Mouse (Mus musculus) heart, postnatal 4 days (tissue): ENCODE measurements around the gene Pi4kb. TPM values are rescaled to one million over a fixed set of nuclear protein-coding genes. Genes with fewer than 3 reads are reported as not detected.

Experiments
- DNase-seq: peaks from one replicate; pipeline ENCODE4 v3.0.0; 2021
- total RNA-seq, 2 experiments: library from RNA; stranded (reverse); gene quantifications; 2 replicates each; pipeline ENCODE4 v1.2.3; 2021

Gene Pi4kb
- total RNA-seq, 2 experiments from 2014 or later = 33.4 to 36.5 TPM

DNA sequence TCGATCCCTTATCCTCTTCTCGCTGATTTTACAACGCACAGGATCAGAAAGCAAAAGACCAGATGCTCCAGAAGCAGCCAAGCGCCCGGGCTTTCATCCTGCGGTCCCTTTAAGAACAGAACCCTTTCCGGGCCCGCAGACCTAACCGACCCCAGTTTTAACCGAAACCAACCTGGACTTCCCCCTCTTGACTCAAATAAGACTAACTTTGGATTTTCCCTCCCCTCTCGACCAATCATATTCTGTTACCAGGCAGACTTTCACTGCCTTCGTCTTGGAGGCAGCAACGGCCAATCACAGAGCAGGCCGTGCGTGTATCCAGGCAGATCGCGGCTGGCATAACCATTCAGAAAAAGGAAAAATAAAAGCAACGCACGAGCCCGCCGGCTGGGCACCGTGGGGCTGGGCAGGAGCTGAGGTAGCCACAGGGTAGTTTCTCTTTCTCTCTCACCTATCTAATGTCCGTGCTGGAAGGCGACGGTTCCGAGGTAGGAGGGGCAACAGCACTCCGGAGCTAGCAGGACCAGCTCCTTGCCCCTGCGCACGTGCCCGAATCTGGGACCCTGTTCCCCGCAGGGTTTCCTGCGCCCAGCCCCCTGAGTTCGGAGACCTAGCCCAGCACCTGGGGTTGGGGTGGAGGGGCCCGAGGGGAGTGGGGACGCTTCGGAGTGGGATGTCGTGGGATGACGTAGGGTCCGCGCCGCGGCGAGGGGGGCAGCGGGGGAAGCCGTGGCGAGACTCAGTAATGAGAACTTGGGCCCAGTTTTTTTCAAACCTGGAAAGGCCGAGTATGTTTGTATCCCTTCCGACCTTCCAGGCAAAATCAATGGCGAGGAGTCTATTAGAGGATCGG is 20.5 kb upstream of the Pi4kb start, which contains the start of gene Rfx5:
TSS of gene Rfx5 (plus strand) at position 312 of the 853 bp plus-strand sequence.
- peak; percentile 92 for DNase-seq

DNA sequence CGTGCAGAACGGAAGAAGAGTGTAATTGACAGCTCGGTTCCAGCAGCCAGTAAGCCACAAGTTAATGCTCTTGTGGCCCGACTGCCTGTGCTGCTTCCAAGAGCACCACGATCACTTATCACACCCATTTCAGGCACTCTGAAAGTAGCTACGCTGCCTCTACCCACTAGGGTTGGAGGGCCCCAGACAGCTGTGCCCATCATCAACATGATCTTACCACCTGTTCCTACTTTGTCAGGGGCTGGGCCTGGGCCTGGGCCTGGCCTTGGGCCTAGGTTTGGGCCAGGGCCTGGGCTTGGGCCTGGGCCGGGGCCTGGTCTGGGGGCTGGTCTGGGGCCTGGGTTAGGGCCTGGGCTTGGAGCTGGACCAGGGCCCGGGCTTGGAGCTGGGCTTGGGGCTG is 16.2 kb upstream of the Pi4kb start:
- DNase-seq = no peak

DNA sequence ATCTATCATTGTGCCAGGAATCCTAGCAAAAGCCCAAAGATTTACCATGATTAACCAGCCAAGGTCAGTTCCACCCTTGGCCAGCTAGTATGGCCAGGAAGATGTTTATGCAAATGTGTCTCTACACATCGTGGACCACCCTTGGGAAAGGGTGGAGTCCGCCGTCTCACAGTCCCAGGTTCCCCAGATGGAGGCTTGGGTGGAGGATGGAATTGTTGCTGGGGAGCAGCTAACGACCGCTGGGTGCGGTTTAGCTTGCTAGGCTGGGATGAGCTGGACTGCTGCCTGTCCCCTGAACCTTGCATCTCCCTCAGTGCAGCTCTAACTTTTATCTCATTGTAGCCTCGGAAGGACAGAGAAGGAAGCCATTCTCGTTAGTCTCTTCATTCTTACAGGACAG is 14.7 kb upstream of the Pi4kb start:
- DNase-seq = no peak

DNA sequence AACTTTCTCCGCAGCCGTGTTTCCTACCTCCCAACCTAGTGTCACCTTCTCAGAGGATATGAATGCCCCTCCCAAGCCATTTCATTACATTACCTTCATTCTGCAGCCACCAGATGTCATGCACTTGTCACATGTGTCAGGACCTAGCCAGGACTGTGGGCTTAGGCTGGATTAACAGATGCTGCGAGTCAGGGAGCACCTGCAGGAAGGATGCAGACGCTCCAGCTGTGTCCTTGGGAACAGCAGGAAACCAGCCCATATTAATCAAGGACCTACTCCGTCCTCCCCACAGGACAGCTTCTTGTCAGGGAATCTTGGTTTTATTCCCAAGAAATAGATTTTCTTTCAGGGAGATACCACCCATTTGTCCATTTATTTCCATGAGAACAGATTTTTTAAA is 14.2 kb upstream of the Pi4kb start:
- DNase-seq = no peak

DNA sequence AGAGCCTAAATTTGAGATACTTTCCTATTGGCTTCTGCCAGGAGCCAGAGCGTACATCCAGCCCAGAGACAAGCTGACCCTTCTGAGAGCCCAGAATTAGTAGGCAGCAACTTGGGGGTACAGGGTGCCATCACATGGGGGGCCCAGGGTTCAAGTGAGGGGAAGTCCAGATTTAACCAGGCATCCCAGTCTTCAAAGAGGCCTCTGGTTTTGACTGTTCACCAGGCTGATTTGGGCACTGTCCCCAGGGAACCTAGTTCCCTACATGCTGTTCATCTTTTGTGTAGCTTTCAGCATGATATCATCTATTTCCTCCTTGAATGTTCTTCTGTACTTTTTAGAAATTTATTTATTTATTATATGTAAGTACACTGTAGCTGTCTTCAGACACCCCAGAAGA is 9.5 kb upstream of the Pi4kb start:
- no peak for DNase-seq

DNA sequence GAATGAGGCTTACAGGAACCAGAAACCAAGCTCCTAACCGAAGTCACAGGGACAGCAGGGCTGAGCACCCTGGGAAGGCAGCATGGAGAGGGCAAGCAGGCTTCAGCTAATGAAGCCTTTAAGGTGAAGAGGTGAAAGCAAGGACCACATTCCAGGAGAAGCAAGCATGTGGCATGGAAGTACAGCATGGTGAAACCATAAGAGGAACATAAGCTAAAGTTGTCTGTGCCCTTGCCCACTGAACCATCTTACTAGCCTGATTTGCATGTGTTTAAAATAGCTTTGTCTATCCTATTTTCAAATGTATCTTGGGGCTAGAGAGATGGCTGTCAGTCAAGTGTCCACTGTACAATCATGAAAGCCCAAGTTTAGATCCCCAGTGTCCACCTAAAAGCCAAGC is 8.7 kb upstream of the Pi4kb start:
- no peak for DNase-seq

DNA sequence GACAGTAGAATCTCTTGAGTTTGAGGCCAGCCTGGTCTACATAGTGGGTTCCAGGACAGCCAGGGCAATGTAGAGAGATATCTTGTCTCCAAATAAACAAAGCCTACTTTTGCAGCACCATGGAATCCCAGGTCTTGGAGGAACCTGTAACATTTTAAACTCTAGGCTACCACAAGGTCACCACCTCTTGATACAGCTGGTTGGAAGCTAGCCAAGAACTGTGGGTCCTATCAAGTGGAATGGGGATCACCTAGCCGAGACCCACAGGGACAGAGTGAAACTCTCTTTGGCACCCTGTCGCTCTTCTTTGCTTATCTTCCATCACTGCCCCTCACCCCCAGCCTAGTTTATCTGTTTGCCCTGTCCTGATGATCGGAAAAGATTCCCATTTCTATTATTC is 2.0 kb upstream of the Pi4kb start:
- no peak for DNase-seq

DNA sequence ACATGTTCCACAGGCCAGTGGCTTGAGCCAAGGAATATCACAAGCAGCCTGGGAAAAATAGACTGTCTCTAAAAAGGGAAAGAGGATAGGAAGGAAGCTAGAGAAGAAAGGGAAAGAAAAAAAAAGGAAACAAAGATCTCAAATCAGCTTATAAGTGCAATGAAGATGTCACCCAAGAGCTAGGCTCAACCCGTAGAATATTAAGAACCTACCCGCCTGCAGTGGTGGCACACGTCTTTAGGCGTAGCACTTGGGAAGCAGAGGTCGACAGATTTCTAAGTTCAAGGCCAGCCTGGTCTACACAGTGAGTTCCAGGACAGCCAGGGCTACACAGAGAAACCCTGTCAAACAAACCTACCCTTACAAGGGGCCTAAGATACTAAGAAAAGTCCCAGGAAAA is 911 bp upstream of the Pi4kb start:
- no peak for DNase-seq

DNA sequence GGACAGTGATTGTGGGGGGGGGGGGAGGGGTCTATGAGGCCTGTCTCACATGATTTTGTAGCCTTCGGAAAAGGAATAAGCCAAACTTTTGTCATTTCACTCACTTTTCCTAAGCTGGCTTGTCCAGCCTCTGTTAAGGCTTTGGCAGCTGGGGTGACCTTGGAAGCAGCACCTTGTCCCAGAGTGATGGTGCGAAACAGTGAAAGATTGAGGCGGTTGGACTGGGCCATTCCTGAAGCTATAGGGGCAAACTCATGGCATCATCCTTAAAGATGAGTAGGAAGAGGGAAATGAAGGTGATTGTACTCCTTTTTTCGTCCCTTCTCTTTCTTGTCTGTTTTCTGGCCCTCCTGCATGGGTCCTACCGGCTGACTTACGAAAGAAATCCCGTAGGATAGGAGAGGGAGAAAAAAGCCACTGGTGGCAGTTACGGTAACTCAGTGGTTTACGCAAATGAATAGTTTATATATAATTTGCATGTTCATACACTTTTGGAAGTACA is 454 bp upstream of the Pi4kb start:
- DNase-seq = no peak

DNA sequence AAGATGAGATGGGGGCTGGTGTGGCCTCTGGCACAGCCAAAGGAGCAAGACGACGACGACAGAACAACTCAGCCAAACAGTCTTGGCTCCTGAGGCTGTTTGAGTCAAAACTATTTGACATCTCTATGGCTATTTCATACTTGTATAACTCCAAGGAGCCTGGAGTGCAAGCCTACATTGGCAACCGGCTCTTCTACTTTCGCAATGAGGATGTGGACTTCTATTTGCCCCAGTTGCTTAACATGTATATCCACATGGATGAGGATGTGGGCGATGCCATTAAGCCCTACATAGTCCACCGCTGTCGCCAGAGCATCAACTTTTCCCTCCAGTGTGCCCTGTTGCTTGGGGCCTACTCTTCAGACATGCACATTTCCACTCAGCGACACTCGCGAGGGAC is 9.8 kb downstream of the Pi4kb start:
- DNase-seq = no peak

DNA sequence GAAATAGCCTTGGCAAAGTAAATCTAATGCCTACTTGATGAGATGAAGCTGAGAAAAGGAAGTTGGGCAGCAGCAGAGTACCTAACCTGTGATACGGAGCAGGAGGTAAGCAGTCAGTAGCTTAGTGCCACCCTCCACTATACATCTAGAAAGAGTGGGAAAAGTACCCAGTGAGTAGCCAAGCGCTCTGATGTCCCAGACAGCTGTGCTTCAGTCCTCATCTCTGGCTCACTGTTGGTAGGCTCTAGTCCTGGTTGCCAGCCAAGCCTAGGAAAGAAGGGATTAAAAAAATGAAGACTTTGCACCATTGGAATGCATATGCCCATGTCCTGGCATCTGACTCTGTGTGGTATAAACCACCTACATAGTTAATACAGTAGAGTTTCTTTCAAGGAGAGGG is 11.0 kb downstream of the Pi4kb start:
- DNase-seq = no peak

DNA sequence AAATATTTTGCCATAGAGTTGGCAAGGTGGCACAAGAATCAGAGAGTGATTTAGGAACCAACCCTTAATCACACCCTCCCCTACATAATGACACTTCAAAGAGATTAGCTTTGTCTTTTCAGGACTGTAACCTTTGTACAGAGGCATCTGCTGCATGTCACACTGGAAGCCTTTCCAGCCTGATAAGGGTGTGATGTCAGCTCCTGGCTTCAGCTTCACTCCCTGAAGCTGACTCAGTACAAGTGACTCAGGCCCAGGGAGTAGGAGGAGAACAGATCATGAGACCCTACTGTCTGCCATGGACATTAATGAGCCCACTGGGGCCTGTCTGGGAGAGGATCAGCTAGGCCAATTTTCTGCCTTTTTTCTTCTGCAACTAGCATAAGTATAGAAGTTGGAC is 13.0 kb downstream of the Pi4kb start:
- DNase-seq = peak; percentile 86

DNA sequence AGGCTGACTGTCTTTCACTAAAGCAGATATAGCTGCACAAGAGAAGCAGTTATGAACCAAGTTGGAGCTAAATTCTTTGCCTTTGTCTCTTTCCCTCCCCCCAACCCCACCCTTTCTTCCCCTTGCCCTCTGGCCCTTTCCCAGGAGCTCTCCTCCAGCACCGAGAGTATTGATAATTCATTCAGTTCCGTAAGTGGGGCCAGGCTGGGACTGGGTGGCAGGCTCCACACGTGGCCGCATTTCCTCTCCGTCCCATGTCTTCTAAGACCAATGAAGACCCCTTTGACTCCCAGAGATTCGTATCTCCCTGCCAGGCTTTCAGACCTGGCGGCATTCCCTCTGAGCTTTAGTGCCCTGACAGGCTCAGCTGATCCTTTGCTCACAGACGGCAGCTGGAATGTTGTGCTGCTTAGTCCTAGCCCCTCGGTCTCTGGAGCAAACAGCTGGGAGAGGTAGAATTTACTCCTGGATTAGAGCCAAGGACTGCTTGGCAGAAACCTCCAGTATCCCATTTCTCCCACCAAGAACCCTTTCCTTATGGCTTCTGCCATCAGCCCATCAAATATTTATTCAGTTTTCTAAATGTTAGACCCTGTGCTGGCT is 14.7 kb downstream of the Pi4kb start:
- peak; percentile 39 for DNase-seq

DNA sequence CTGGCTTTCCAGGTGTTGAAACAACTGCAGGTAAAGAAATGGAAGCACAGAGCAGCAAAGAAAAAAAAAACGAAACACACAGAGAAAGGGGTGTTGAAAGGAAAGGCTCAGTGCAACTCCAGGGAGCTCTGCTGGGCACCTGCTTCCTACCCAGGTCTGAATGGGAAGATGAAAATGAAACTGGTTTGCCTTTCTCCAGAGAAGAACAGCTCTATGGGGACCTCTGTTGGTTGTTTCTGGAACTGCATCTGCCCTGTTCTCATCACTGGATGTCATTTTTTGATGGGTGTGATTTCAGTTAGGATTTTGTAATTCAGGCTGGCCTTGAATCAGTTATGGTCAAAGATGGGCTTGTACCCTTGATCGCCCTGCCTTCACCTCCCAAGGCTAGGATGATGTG is 22.4 kb downstream of the Pi4kb start:
- DNase-seq = peak; percentile 93

DNA sequence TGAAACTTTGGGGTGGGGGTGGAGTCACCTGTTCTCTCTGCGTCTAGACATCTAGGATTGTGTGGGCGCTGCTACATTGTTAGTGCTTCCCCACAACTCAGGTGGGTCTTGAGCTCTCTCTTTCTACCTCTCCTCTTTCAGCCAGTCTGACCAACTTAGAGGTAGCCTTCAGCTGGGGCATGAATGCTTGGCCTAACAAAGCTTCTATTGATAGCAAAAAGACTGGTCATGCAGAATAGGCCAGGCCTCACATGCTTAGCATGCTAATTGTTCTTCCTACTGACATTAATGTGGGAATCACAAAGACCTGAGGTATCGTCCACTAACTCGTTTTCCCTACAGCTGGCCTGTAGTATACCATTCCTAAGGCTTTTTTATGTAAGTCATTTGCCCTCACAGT is 28.0 kb downstream of the Pi4kb start:
- DNase-seq = no peak

DNA sequence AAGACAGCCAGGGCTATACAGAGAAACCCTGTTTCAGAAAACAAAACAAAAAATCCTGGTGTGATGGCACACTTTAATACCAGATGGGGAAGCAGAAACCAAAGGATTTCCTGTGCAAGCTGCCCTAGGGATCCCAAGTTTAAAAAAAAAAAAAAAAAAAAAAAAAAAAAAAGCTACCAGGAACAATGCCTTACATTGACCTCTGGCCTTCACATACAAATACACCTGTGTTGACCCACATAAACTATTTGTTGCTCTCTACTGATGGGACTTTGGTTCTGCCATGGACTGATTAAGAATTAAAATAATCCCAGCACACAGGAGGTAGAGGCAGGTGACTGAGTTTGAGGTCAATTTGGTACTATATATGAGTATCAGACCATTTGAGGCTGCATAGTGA is 28.7 kb downstream of the Pi4kb start:
- no peak for DNase-seq

DNA sequence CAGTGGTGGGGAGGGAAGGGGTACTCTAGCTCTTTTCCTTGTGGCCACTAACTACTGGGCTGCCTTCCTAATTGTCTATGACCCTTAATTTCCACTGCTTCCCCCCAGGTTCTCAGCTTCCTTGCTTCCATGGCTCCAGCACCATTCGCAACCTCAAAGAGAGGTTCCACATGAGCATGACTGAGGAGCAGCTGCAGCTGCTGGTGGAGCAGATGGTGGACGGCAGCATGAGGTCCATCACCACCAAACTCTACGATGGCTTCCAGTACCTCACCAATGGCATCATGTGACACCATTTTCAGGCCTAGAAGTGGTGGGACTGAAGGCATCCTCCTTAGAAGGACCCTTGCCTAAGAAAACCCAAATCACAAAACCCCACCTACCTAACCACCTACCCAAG is 31.1 kb downstream of the Pi4kb start:
- DNase-seq = no peak

DNA sequence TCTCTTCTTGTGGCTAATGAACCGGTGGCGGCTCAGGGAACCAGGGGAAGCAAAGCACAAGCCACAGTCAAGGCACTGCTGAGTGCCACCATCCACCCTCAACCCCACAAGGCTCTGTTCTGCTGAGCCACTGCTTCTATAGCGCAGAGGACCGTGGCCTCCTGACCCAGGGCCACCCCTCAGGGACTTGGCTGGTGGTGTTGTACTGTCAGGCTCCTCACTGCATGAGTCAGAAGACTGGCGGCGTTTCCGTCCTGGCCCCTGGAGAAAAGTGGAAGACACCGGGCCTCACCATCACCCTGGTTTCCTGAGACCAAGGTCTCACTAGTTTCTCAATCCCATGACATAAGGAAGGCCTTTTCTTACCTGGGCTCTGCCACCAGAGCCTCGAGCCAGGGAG is 33.2 kb downstream of the Pi4kb start:
- DNase-seq = no peak

DNA sequence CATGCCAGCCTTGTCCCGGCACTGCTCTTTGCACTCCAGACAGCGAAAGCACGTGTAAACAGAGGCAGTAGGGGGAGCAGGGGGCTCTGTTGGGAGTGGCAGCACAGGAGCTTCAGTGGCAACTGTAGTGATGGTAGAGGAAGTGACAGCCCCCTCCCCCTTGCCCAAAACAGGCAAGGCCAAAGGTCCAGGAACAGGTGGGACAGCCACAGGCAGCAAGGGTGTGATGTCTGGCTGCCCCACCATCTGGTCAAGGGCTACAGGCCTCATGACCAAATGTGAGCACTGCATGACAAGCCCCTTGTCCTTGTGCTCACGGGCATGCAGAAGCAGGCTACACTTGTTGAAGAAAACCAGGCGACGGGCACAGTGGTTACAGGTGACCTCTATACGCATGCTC is 35.9 kb downstream of the Pi4kb start:
- DNase-seq = no peak

DNA sequence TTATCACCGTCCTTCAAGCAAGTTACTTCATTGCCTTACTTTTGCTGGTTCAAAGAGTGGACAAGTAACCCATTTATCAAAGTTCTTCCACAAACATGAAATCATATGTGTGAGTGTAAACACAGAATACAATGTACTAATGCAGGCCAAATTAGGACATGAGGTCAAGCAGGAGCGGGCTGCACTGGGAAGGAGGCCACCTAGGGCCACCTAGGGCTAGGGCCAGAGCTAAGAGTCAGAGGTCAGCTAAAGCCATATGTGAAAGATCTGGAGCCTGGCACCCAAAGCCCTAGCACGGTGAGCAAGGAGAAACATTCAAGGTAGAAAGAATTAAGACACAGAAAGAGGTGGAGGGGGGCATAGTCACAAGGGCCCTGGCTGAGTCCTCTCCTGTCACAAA is 38.5 kb downstream of the Pi4kb start:
- no peak for DNase-seq

DNA sequence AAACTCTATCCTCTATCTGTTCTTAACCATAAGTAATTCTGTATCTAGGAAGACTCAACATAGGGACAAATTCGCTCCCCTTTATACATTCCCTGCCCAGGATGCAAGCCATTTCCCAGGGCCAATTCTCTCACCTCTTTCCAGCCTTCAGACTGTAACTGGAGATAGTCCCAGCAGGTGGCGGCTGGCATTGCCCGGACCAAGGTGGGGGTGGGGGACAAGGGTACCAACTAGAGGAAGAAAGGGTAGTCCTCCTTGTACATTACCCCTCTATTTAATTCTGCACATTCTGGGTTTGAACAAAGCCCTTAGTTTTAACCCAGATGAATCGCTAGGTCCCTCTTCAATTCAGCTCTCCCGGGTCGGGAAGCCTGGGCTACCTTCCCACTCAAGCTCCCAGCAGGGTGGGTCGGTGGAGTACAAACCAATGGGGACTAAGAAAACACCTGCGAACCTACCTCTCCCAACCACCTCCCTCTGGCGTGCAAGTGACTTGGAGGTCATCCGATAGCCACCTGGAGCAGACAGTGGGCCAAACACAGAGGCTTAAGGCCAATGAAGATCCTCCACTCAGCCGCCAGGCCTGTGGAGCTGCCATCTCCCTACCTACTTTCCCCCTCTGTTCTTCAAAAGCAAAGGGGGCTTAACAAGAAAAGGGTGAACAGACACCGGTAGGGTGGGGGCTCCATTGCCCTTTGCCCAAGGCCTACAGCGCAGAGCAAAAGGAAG is 39.3 kb downstream of the Pi4kb start:
- DNase-seq = no peak

DNA sequence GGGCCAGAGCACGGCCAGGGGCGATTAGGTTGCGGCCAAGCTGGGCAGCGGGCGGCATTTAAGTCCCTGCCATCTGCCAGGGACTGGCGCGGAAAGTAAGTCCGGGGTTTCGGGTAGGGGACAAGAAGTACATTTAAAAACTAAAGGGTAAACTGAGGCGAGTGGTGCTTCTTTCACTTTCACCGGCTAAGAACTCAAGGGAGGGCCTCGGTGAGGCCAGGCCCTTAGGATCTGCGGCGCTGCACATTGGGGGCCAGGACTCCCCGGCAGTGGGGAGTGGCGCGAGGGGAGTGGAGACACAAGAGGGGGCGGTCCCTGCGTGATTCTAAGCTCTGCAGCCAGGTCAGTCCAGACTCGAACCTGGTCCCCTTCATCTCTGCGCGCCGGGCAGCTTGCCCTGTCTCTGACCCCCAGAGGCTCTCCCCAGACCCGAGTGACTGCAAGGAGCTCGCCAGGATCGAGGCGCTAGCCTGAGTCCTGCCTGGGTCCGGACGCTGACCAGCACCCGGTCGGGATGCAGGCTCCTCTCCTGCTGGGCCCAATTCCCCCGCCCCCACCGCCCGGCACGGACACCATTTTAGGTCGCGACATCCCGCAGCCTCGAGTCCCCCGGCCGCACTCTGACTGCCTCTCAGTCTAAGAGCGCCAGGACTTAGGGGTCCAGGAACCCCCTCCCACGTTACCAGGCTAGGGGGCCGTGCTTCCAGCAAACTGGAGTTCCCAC is 40.1 kb downstream of the Pi4kb start:
- no peak for DNase-seq
